Mouse (Mus musculus): ENCODE results near the gene Pin1rt1. TPM values are rescaled to one million over a fixed set of nuclear protein-coding genes. Genes with fewer than 3 reads are reported as not detected.

The Pin1rt1 gene
- polyA plus RNA-seq, 1 experiment from 2014 or later = not detected

GRCm38 (mm10) chr2:104736241-104736640 lies 20.1 kb upstream of the Pin1rt1 start:
- Histone ChIP-seq H3K36me3 (ENCODE audit: insufficient read depth) (no peaks in the 10 kb centered on the region), H3K9ac (no peak overlapping the region), H3K27me3 (ENCODE audit: insufficient read depth, low read length) (no peaks in the 10 kb centered on the region), H3K4me3 (ENCODE audit: low read depth, low read length) (no peak overlapping the region), H3K4me1 (ENCODE audit: insufficient read depth) (no peaks in the 10 kb centered on the region), H3K9me3 (ENCODE audit: low read depth, low read length) (no peaks in the 10 kb centered on the region), H3K27ac (ENCODE audit: low read depth) (no peak overlapping the region), H3K4me2 (no peak overlapping the region)
- no peak for DNase-seq
- WGBS = 57% methylated on average over 7 of the region's 7 CpGs
- TF ChIP-seq CTCF (IDR thresholded peaks at IDR 0.05; ENCODE audit: low read depth) = no peak
- no peak for ATAC-seq (ENCODE audit: insufficient read depth)

- Histone ChIP-seq H3K4me3 (ENCODE audit: low read depth, low read length) (no peak overlapping the region), H3K9ac (no peak overlapping the region), H3K4me1 (ENCODE audit: insufficient read depth) (no peaks in the 10 kb centered on the region), H3K27me3 (ENCODE audit: insufficient read depth, low read length) (no peaks in the 10 kb centered on the region), H3K4me2 (no peak overlapping the region), H3K9me3 (ENCODE audit: low read depth, low read length) (no peaks in the 10 kb centered on the region), H3K36me3 (ENCODE audit: insufficient read depth) (no peaks in the 10 kb centered on the region), H3K27ac (ENCODE audit: low read depth) (no peak overlapping the region)
- TF ChIP-seq CTCF (IDR thresholded peaks at IDR 0.05; ENCODE audit: low read depth) = no peak
- ATAC-seq (ENCODE audit: insufficient read depth) (no peak), DNase-seq (no peak)
- whole genome bisulfite sequencing = 71% methylated on average over 7 of the region's 7 CpGs
Observed at GRCm38 (mm10) chr2:104732562-104733256, 16.5 kb upstream of the Pin1rt1 start.

GRCm38 (mm10) chr2:104732033-104732444 lies 15.9 kb upstream of the Pin1rt1 start:
- Histone ChIP-seq H3K27me3 (ENCODE audit: insufficient read depth, low read length) (no peaks in the 10 kb centered on the region), H3K4me2 (no peak overlapping the region), H3K4me1 (ENCODE audit: insufficient read depth) (no peaks in the 10 kb centered on the region), H3K4me3 (ENCODE audit: low read depth, low read length) (no peak overlapping the region), H3K36me3 (ENCODE audit: insufficient read depth) (no peaks in the 10 kb centered on the region), H3K27ac (ENCODE audit: low read depth) (no peak overlapping the region), H3K9ac (no peak overlapping the region), H3K9me3 (ENCODE audit: low read depth, low read length) (no peaks in the 10 kb centered on the region)
- WGBS = 71% methylated on average over 9 of the region's 9 CpGs
- ATAC-seq (ENCODE audit: insufficient read depth) (no peak), DNase-seq (no peak)
- no peak for TF ChIP-seq CTCF (IDR thresholded peaks at IDR 0.05; ENCODE audit: low read depth)

GRCm38 (mm10) chr2:104727369-104727768 lies 11.2 kb upstream of the Pin1rt1 start:
- Histone ChIP-seq H3K4me3 (ENCODE audit: low read depth, low read length) (no peak overlapping the region), H3K4me1 (ENCODE audit: insufficient read depth) (no peaks in the 10 kb centered on the region), H3K4me2 (no peak overlapping the region), H3K36me3 (ENCODE audit: insufficient read depth) (no peaks in the 10 kb centered on the region), H3K9ac (no peak overlapping the region), H3K27ac (ENCODE audit: low read depth) (no peak overlapping the region), H3K27me3 (ENCODE audit: insufficient read depth, low read length) (no peaks in the 10 kb centered on the region), H3K9me3 (ENCODE audit: low read depth, low read length) (no peaks in the 10 kb centered on the region)
- no peak for TF ChIP-seq CTCF (IDR thresholded peaks at IDR 0.05; ENCODE audit: low read depth)
- 37% methylated on average over 1 of the region's 1 CpGs for WGBS
- DNase-seq = peak; percentile 26
- ATAC-seq (ENCODE audit: insufficient read depth) = 0 out of 2 replicates have a peak, but pooled peaks have one; percentile 47

- no peaks in the 10 kb centered on the region for H3K27me3 ChIP-seq (ENCODE audit: insufficient read depth, low read length)
Observed at GRCm38 (mm10) chr2:104722021-104722420, 5.8 kb upstream of the Pin1rt1 start.

GRCm38 (mm10) chr2:104717827-104718226 lies 1.6 kb upstream of the Pin1rt1 start:
- H3K27me3 ChIP-seq (ENCODE audit: insufficient read depth, low read length) = no peaks in the 10 kb centered on the region
- H3K9me3 ChIP-seq (ENCODE audit: low read depth, low read length) = no peaks in the 10 kb centered on the region
- no peaks in the 10 kb centered on the region for H3K36me3 ChIP-seq (ENCODE audit: insufficient read depth)
- DNase-seq (no peak), ATAC-seq (ENCODE audit: insufficient read depth) (no peak)
- H3K4me2 ChIP-seq = no peak overlapping the region
- no peak overlapping the region for H3K9ac ChIP-seq
- no peaks in the 10 kb centered on the region for H3K4me1 ChIP-seq (ENCODE audit: insufficient read depth)
- 84% methylated on average over 4 of the region's 4 CpGs for WGBS
- TF ChIP-seq CTCF (IDR thresholded peaks at IDR 0.05; ENCODE audit: low read depth) = no peak
- no peak overlapping the region for H3K4me3 ChIP-seq (ENCODE audit: low read depth, low read length)
- H3K27ac ChIP-seq (ENCODE audit: low read depth) = no peak overlapping the region

More at GRCm38 (mm10) chr2:104722021-104722420, 5.8 kb upstream of the Pin1rt1 start:
- Histone ChIP-seq H3K9ac (no peak overlapping the region), H3K4me3 (ENCODE audit: low read depth, low read length) (no peak overlapping the region), H3K9me3 (ENCODE audit: low read depth, low read length) (no peaks in the 10 kb centered on the region), H3K4me2 (no peak overlapping the region), H3K27ac (ENCODE audit: low read depth) (no peak overlapping the region), H3K4me1 (ENCODE audit: insufficient read depth) (no peaks in the 10 kb centered on the region), H3K36me3 (ENCODE audit: insufficient read depth) (no peaks in the 10 kb centered on the region)
- DNase-seq (no peak), ATAC-seq (ENCODE audit: insufficient read depth) (no peak)
- WGBS = 73% methylated on average over 3 of the region's 3 CpGs
- no peak for TF ChIP-seq CTCF (IDR thresholded peaks at IDR 0.05; ENCODE audit: low read depth)

GRCm38 (mm10) chr2:104717231-104717735 lies 1.1 kb upstream of the Pin1rt1 start:
- Histone ChIP-seq H3K4me3 (ENCODE audit: low read depth, low read length) (no peak overlapping the region), H3K27ac (ENCODE audit: low read depth) (no peak overlapping the region)
- 88% methylated on average over 2 of the region's 2 CpGs for WGBS

More at GRCm38 (mm10) chr2:104717231-104717735, 1.1 kb upstream of the Pin1rt1 start:
- no peak overlapping the region for H3K4me2 ChIP-seq
- no peak for DNase-seq
- H3K27me3 ChIP-seq (ENCODE audit: insufficient read depth, low read length) = no peaks in the 10 kb centered on the region
- TF ChIP-seq CTCF (IDR thresholded peaks at IDR 0.05; ENCODE audit: low read depth) = no peak
- no peaks in the 10 kb centered on the region for H3K4me1 ChIP-seq (ENCODE audit: insufficient read depth)
- H3K9me3 ChIP-seq (ENCODE audit: low read depth, low read length) = no peaks in the 10 kb centered on the region
- no peak overlapping the region for H3K9ac ChIP-seq
- H3K36me3 ChIP-seq (ENCODE audit: insufficient read depth) = no peaks in the 10 kb centered on the region
- ATAC-seq (ENCODE audit: insufficient read depth) = no peak
